Mouse (Mus musculus) E14TG2a.4 (cell line): ENCODE measurements around the gene Lysmd2.

ENCODE experiments used
- CTCF ChIP-seq: conservative IDR thresholded peaks from 2 replicates; pipeline ENCODE4 v1.5.1; 2014; ENCODE audit warnings: low read length
- NANOG ChIP-seq: IDR thresholded peaks from 2 replicates; pipeline ENCODE4 v1.6.1; 2014; ENCODE audit warnings: borderline replicate concordance, low read length, mixed read lengths

DNA sequence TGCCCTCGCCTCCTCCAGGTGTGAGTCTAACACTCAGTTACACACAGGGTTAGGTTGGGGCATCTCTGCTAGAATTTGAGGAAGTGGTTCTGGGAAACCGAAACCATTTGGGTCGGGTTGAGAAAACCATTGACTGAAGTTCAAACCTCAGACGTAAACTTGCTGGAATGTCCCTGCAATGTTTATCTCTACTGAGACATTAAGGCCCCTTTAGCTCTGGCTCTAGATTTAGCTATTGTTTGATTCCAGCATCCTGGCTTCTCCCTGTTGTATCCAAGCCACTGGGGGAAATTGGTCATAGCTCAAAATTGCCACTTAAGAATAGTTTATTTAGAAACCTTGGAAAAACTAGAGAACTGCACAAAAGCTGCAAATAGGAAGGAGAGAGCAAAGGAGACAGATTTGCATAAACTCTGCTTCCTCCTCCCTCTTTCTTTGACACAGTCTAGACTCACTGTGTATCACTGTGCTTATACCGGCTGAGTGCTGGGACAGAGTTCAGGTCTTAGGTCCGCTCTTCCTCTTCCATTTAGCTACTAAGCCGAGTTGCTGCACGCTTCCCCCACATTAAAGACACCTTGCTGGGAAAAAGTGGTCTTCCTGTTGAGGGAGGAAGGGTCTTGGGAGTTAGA is 5.4 kb downstream of the Lysmd2 start:
- no peak for TF ChIP-seq CTCF
- TF ChIP-seq NANOG = no peak
